Mouse (Mus musculus): ENCODE results near the gene Gipr. TPM values are rescaled to one million over a fixed set of nuclear protein-coding genes. Genes with fewer than 3 reads are reported as not detected.

Gene Gipr
- polyA plus RNA-seq, 1 experiment from 2014 or later = 3.4 TPM

GRCm38 (mm10) chr7:19118028-19118771, 47.7 kb downstream of the Gipr start, which contains the start of gene Gm4969:
Gm4969 (minus strand) TSS chr7:19118368.
- no peak within 1 kb of the TSS for H3K27ac ChIP-seq
- WGBS = 25% methylated on average over 45 of the region's 64 CpGs

GRCm38 (mm10) chr7:19109565-19109964, 56.4 kb downstream of the Gipr start:
- no peak overlapping the region for H3K4me3 ChIP-seq (replicated peaks)
- no peak overlapping the region for H3K27ac ChIP-seq
- ATAC-seq = no peak
- no peak overlapping the region for H3K4me2 ChIP-seq (replicated peaks)
- no peaks in the 10 kb centered on the region for H3K36me3 ChIP-seq
- H3K9ac ChIP-seq (replicated peaks) = no peak overlapping the region
- no peaks in the 10 kb centered on the region for H3K27me3 ChIP-seq
- 84% methylated on average over 1 of the region's 1 CpGs for WGBS
- no peaks in the 10 kb centered on the region for H3K9me3 ChIP-seq
- H3K4me1 ChIP-seq (replicated peaks) = no peaks in the 10 kb centered on the region

More at GRCm38 (mm10) chr7:19118028-19118771, 47.7 kb downstream of the Gipr start, which contains the start of gene Gm4969:
- Histone ChIP-seq H3K27me3 (peaks cover 12% of the 10 kb centered on the region), H3K4me1 (replicated peaks) (peaks cover 23% of the 10 kb centered on the region), H3K9ac (replicated peaks) (0 out of 2 replicates have a peak within 1 kb of the TSS, but pooled peaks have one; percentile 10), H3K9me3 (no peaks in the 10 kb centered on the region), H3K36me3 (no peaks in the 10 kb centered on the region), H3K4me2 (replicated peaks) (peak within 1 kb of the TSS; percentile 48), H3K4me3 (replicated peaks) (peak within 1 kb of the TSS; percentile 31)
- peak; percentile 25; the same call in 1 of the 2 replicates for ATAC-seq

- Histone ChIP-seq H3K9ac (replicated peaks) (no peak overlapping the region), H3K9me3 (no peaks in the 10 kb centered on the region), H3K4me1 (replicated peaks) (no peaks in the 10 kb centered on the region), H3K27ac (no peak overlapping the region), H3K36me3 (no peaks in the 10 kb centered on the region), H3K4me2 (replicated peaks) (no peak overlapping the region), H3K4me3 (replicated peaks) (no peak overlapping the region), H3K27me3 (no peaks in the 10 kb centered on the region)
- ATAC-seq = no peak
- WGBS = 70% methylated on average over 3 of the region's 3 CpGs
Observed at GRCm38 (mm10) chr7:19107436-19107835, 58.5 kb downstream of the Gipr start.

MicroRNA genes within 50 kb of the gene (microRNA counts, 519-probe panel; counts per million panel counts)
- microRNA mmu-miR-330 = 110 counts per million, percentile 56 among the panel's probes with 10 or more counts

Small RNAs within 50 kb of the gene (microRNA-seq; reads per million reads assigned to microRNA genes)
- 539 reads per million, percentile 72 among the genes with 10 or more reads in this experiment for gene Mir330

Other genes starting within 250 kb of the Gipr start
- 16.5 and 18.6 TPM in 2 replicates for gene Nova2, start 240.2 kb downstream of the Gipr start, polyA plus RNA-seq (2015; fragmentation: Nextera tagmentation; extraction: Ambion mirVana)
- gene Nanos2, start 178.7 kb downstream of the Gipr start, polyA plus RNA-seq (2015; fragmentation: Nextera tagmentation; extraction: Ambion mirVana) = 0.26 and 0.58 TPM in 2 replicates
- 3.8 and 4.2 TPM in 2 replicates for gene Mypop, start 174.9 kb downstream of the Gipr start, polyA plus RNA-seq (2015; fragmentation: Nextera tagmentation; extraction: Ambion mirVana)
- 21.6 and 29.4 TPM in 2 replicates for gene Irf2bp1, start 162.1 kb downstream of the Gipr start, polyA plus RNA-seq (2015; fragmentation: Nextera tagmentation; extraction: Ambion mirVana)
- gene Foxa3, start 142.6 kb downstream of the Gipr start, polyA plus RNA-seq (2015; fragmentation: Nextera tagmentation; extraction: Ambion mirVana) = not detected in 2 replicates
- gene Sympk, start 141.8 kb downstream of the Gipr start, polyA plus RNA-seq (2015; fragmentation: Nextera tagmentation; extraction: Ambion mirVana) = 31.8 and 37.2 TPM in 2 replicates
- 0.09 TPM in 1 of 2 replicates, not detected in the other for gene Rsph6a, start 111.4 kb downstream of the Gipr start, polyA plus RNA-seq (2015; fragmentation: Nextera tagmentation; extraction: Ambion mirVana)
- 25.3 TPM in 2 replicates for gene Dmwd, start 89.9 kb downstream of the Gipr start, polyA plus RNA-seq (2015; fragmentation: Nextera tagmentation; extraction: Ambion mirVana)
- 8.8 and 15.6 TPM in 2 replicates for gene Dmpk, start 82.3 kb downstream of the Gipr start, polyA plus RNA-seq (2015; fragmentation: Nextera tagmentation; extraction: Ambion mirVana)
- 2.7 and 3.2 TPM in 2 replicates for gene Six5, start 71.5 kb downstream of the Gipr start, polyA plus RNA-seq (2015; fragmentation: Nextera tagmentation; extraction: Ambion mirVana)
- gene Gm4969, start 47.8 kb downstream of the Gipr start, polyA plus RNA-seq (2015; fragmentation: Nextera tagmentation; extraction: Ambion mirVana) = 1.6 and 1.9 TPM in 2 replicates
- gene Fbxo46, start 46.3 kb downstream of the Gipr start, polyA plus RNA-seq (2015; fragmentation: Nextera tagmentation; extraction: Ambion mirVana) = 19.6 and 20.6 TPM in 2 replicates
- gene Qpctl, start 16.8 kb downstream of the Gipr start, polyA plus RNA-seq (2015; fragmentation: Nextera tagmentation; extraction: Ambion mirVana) = 22.5 and 23.9 TPM in 2 replicates
- 124 and 126 TPM in 2 replicates for gene Snrpd2, start 16.4 kb downstream of the Gipr start, polyA plus RNA-seq (2015; fragmentation: Nextera tagmentation; extraction: Ambion mirVana)
- gene Eml2, start 10.3 kb upstream of the Gipr start, polyA plus RNA-seq (2015; fragmentation: Nextera tagmentation; extraction: Ambion mirVana) = 6.3 and 10.0 TPM in 2 replicates
- gene Gpr4, start 46.4 kb upstream of the Gipr start, polyA plus RNA-seq (2015; fragmentation: Nextera tagmentation; extraction: Ambion mirVana) = 1.8 and 1.9 TPM in 2 replicates
- 39.4 and 40.5 TPM in 2 replicates for gene Opa3, start 62.2 kb upstream of the Gipr start, polyA plus RNA-seq (2015; fragmentation: Nextera tagmentation; extraction: Ambion mirVana)
- gene Vasp, start 105.7 kb upstream of the Gipr start, polyA plus RNA-seq (2015; fragmentation: Nextera tagmentation; extraction: Ambion mirVana) = 28.6 and 38.0 TPM in 2 replicates
- 0.34 and 0.88 TPM in 2 replicates for gene Ppm1n, start 113.9 kb upstream of the Gipr start, polyA plus RNA-seq (2015; fragmentation: Nextera tagmentation; extraction: Ambion mirVana)
- gene Rtn2, start 116.5 kb upstream of the Gipr start, polyA plus RNA-seq (2015; fragmentation: Nextera tagmentation; extraction: Ambion mirVana) = 97.4 and 102 TPM in 2 replicates
- not detected in 2 replicates for gene Fosb, start 143.9 kb upstream of the Gipr start, polyA plus RNA-seq (2015; fragmentation: Nextera tagmentation; extraction: Ambion mirVana)
- gene Ercc1, start 178.7 kb upstream of the Gipr start, polyA plus RNA-seq (2015; fragmentation: Nextera tagmentation; extraction: Ambion mirVana) = 84.1 and 91.9 TPM in 2 replicates
- gene Cd3eap, start 193.4 kb upstream of the Gipr start, polyA plus RNA-seq (2015; fragmentation: Nextera tagmentation; extraction: Ambion mirVana) = 19.6 and 20.4 TPM in 2 replicates
- 1.2 and 2.3 TPM in 2 replicates for gene Ppp1r13l, start 193.6 kb upstream of the Gipr start, polyA plus RNA-seq (2015; fragmentation: Nextera tagmentation; extraction: Ambion mirVana)
- 27.6 and 28.9 TPM in 2 replicates for gene Ercc2, start 215.9 kb upstream of the Gipr start, polyA plus RNA-seq (2015; fragmentation: Nextera tagmentation; extraction: Ambion mirVana)
- 1.1 and 1.2 TPM in 2 replicates for gene Klc3, start 238.0 kb upstream of the Gipr start, polyA plus RNA-seq (2015; fragmentation: Nextera tagmentation; extraction: Ambion mirVana)
- gene Ckm, start 238.6 kb upstream of the Gipr start, polyA plus RNA-seq (2015; fragmentation: Nextera tagmentation; extraction: Ambion mirVana) = 0.07 TPM in 1 of 2 replicates, not detected in the other

Data from midbrain, embryonic 13.5 days (tissue).